ENCODE assay signal across 8 mouse cellular contexts in genomic region chr15:98662198-98662566, GRCm38 (mm10). TPM values are rescaled to one million over a fixed set of nuclear protein-coding genes. Genes with fewer than 3 reads are reported as not detected.
DNase-seq lines count a peak whose midpoint lies in the region; ATAC-seq and TF ChIP-seq lines count a peak whose summit lies in the region.

No protein-coding gene starts in this region.

- H3K4me2 ChIP-seq in heart, embryonic 15.5 days = peak overlapping the region; percentile 83
- H3K4me2 ChIP-seq in forebrain, embryonic 15.5 days (replicated peaks) = peak overlapping the region; percentile 74
- H3K4me2 ChIP-seq in liver, embryonic 14.5 days (ENCODE audit: low read depth) = peak overlapping the region; percentile 88
- peak overlapping the region; percentile 68 for H3K4me2 ChIP-seq in stomach, embryonic 16.5 days (ENCODE audit: low read depth, low read length)

- in situ Hi-C loops in Patski (cut with MboI; ENCODE audit: low pct_unique_long_range_greater_than_20kb) = loop anchor here (5.0 kb wide), 1 partner anchor 125 kb away; the partner anchor contains the start of gene Wnt1

- no peaks in the 10 kb centered on the region for H3K9me3 ChIP-seq in heart, embryonic 15.5 days (replicated peaks)
- H3K9me3 ChIP-seq in forebrain, embryonic 15.5 days = no peaks in the 10 kb centered on the region
- H3K9me3 ChIP-seq in liver, embryonic 14.5 days (ENCODE audit: control insufficient read depth, low read length) = no peaks in the 10 kb centered on the region
- H3K9me3 ChIP-seq in stomach, embryonic 16.5 days (replicated peaks; ENCODE audit: control insufficient read depth, low read length) = no peaks in the 10 kb centered on the region

- WGBS in heart, embryonic 15.5 days = under 1% methylated on average over 14 of the region's 14 CpGs
- under 1% methylated on average over 14 of the region's 14 CpGs for WGBS in forebrain, embryonic 15.5 days
- WGBS in liver, embryonic 14.5 days (ENCODE audit: insufficient replicate concordance) = under 1% methylated on average over 14 of the region's 14 CpGs
- under 1% methylated on average over 14 of the region's 14 CpGs for WGBS in stomach, embryonic 16.5 days

- TF ChIP-seq EP300 in liver, embryonic 14.5 days (IDR thresholded peaks at IDR 0.05; ENCODE audit: low read depth) = no peak

- CTCF ChIA-PET in Patski (lab: Charles Lee) = interaction anchor here (3.0 kb wide), 1 partner anchor 37 kb away, joined by 16 read pairs; no protein-coding TSS in a partner anchor

- H3K27me3 ChIP-seq in heart, embryonic 15.5 days = no peaks in the 10 kb centered on the region
- no peaks in the 10 kb centered on the region for H3K27me3 ChIP-seq in Patski
- no peaks in the 10 kb centered on the region for H3K27me3 ChIP-seq in forebrain, embryonic 15.5 days
- H3K27me3 ChIP-seq in liver, embryonic 14.5 days (ENCODE audit: control insufficient read depth, insufficient read depth, low read length) = no peaks in the 10 kb centered on the region; the same call in 1 of the 2 replicates
- H3K27me3 ChIP-seq in stomach, embryonic 16.5 days (ENCODE audit: control insufficient read depth, insufficient read depth, low read length) = no peaks in the 10 kb centered on the region

- no peak for DNase-seq in heart, postnatal 14 days
- DNase-seq in Patski (ENCODE audit: low read depth, low spot score) = no peak
- peak; percentile 48 to 60 (median 57) for DNase-seq in liver, embryonic 14.5 days (ENCODE audit: low read depth in 3 of 3, low spot score in 3 of 3)
- no peak for DNase-seq in urinary bladder, postnatal 14 days (ENCODE audit: low spot score)
- no peak for DNase-seq in right cerebral cortex, postnatal 4 days

- H3K36me3 ChIP-seq in heart, embryonic 15.5 days = peaks cover 19% of the 10 kb centered on the region
- H3K36me3 ChIP-seq in forebrain, embryonic 15.5 days = peaks cover 12% of the 10 kb centered on the region
- H3K36me3 ChIP-seq in liver, embryonic 14.5 days (replicated peaks; ENCODE audit: control insufficient read depth, insufficient read depth, low read depth) = peaks cover 23% of the 10 kb centered on the region
- H3K36me3 ChIP-seq in stomach, embryonic 16.5 days (ENCODE audit: control insufficient read depth, insufficient read depth, low read length) = peaks cover 12% of the 10 kb centered on the region

- peaks cover 10% of the 10 kb centered on the region for H3K4me1 ChIP-seq in heart, embryonic 15.5 days (replicated peaks)
- H3K4me1 ChIP-seq in forebrain, embryonic 15.5 days = peaks cover 14% of the 10 kb centered on the region
- peaks cover 0 to 4% of the 10 kb centered on the region in 2 experiments; a peak in 1 of 4 replicates for H3K4me1 ChIP-seq in liver, embryonic 14.5 days (replicated peaks; ENCODE audit: control insufficient read depth in 2 of 2, insufficient read depth in 2 of 2, low read length in 1 of 2)
- no peaks in the 10 kb centered on the region for H3K4me1 ChIP-seq in stomach, embryonic 16.5 days (ENCODE audit: control insufficient read depth, insufficient read depth, low read length)

- POLR2A ChIA-PET in Patski (lab: Charles Lee) = interaction anchor here (0.5 to 1.0 kb wide), 3 partner anchors 17 to 154 kb away, joined by 3 to 7 read pairs (median 3); no protein-coding TSS in a partner anchor

- peak overlapping the region; percentile 92 for H3K27ac ChIP-seq in heart, embryonic 15.5 days
- peak overlapping the region; percentile 88 for H3K27ac ChIP-seq in forebrain, embryonic 15.5 days (replicated peaks)
- H3K27ac ChIP-seq in liver, embryonic 14.5 days = peak overlapping the region; percentile 83
- peak overlapping the region; percentile 90 for H3K27ac ChIP-seq in stomach, embryonic 16.5 days (ENCODE audit: low read length)

- peak overlapping the region; percentile 93 for H3K9ac ChIP-seq in heart, embryonic 15.5 days
- H3K9ac ChIP-seq in forebrain, embryonic 15.5 days (replicated peaks) = peak overlapping the region; percentile 93
- H3K9ac ChIP-seq in liver, embryonic 14.5 days (replicated peaks) = peak overlapping the region; percentile 97
- peak overlapping the region; percentile 94 for H3K9ac ChIP-seq in stomach, embryonic 16.5 days (ENCODE audit: low read length)

- H3K4me3 ChIP-seq in heart, embryonic 15.5 days = peak overlapping the region; percentile 95
- peak overlapping the region; percentile 71 for H3K4me3 ChIP-seq in forebrain, embryonic 15.5 days
- peak overlapping the region; percentile 90 to 95 for H3K4me3 ChIP-seq in liver, embryonic 14.5 days (ENCODE audit: insufficient read depth in 1 of 2, low read depth in 2 of 2, low read length in 2 of 2)
- H3K4me3 ChIP-seq in stomach, embryonic 16.5 days (replicated peaks; ENCODE audit: low read length) = peak overlapping the region; percentile 76

- peak; percentile 33 for ATAC-seq in heart, embryonic 15.5 days (replicated peaks; ENCODE audit: insufficient number of reproducible peaks, insufficient read depth, low FRiP score, low read depth)
- no peak for ATAC-seq in Patski
- ATAC-seq in forebrain, embryonic 15.5 days (replicated peaks) = peak; percentile 6
- ATAC-seq in liver, embryonic 14.5 days (ENCODE audit: insufficient read depth) = peak; percentile 42; the same call in 1 of the 2 replicates
- ATAC-seq in stomach, embryonic 16.5 days (ENCODE audit: insufficient read depth, low FRiP score) = no peak

- peak; percentile 29 for TF ChIP-seq CTCF in Patski (IDR thresholded peaks at IDR 0.05)
- no peak for TF ChIP-seq CTCF in liver, embryonic 14.5 days (IDR thresholded peaks at IDR 0.05; ENCODE audit: low read depth)

- intact Hi-C loops in heart, postnatal 14 days (cut with DNase I) = loop anchor here (5.0 kb wide), 1 partner anchor 140 kb away; no protein-coding TSS in a partner anchor

RNA-seq across cellular contexts. Expression of gene Ddx23, which starts 0.5 kb away (rescaled TPM):
- polyA plus RNA-seq in heart, embryonic 15.5 days (2015; fragmentation: Nextera tagmentation; extraction: Ambion mirVana) = 16.1 and 17.8 TPM in 2 replicates
- 10 to 100 TPM; 51.0 to 53.9 TPM for total RNA-seq in heart, postnatal 14 days (2021)
- 109 TPM for polyA plus RNA-seq in Patski (2021)
- polyA plus RNA-seq in forebrain, embryonic 15.5 days (2015; fragmentation: Nextera tagmentation; extraction: Ambion mirVana) = 23.5 and 25.0 TPM in 2 replicates
- polyA plus RNA-seq in liver, embryonic 14.5 days (2012; rRNA removed) = 16.5 and 23.4 TPM in 2 replicates
- 11.0 and 11.7 TPM in 2 replicates for polyA plus RNA-seq in liver, embryonic 14.5 days (2014; fragmentation: Nextera tagmentation; extraction: Ambion mirVana)
- polyA plus RNA-seq in stomach, embryonic 16.5 days (2015; fragmentation: Nextera tagmentation; extraction: Ambion mirVana) = 17.0 and 18.6 TPM in 2 replicates

RNA-seq across cellular contexts. Expression of gene Rnd1, which starts 15.1 kb away (rescaled TPM):
- 1.1 and 1.2 TPM in 2 replicates for polyA plus RNA-seq in heart, embryonic 15.5 days (2015; fragmentation: Nextera tagmentation; extraction: Ambion mirVana)
- 1 to 10 TPM in 1 of 2 experiments, under 1 TPM in 1; 0.69 to 1.0 TPM for total RNA-seq in heart, postnatal 14 days (2021)
- polyA plus RNA-seq in Patski (2021) = 14.8 TPM
- polyA plus RNA-seq in forebrain, embryonic 15.5 days (2015; fragmentation: Nextera tagmentation; extraction: Ambion mirVana) = 11.0 and 12.8 TPM in 2 replicates
- polyA plus RNA-seq in liver, embryonic 14.5 days (2012; rRNA removed) = 0.25 and 0.67 TPM in 2 replicates
- polyA plus RNA-seq in liver, embryonic 14.5 days (2014; fragmentation: Nextera tagmentation; extraction: Ambion mirVana) = 0.24 and 0.63 TPM in 2 replicates
- polyA plus RNA-seq in stomach, embryonic 16.5 days (2015; fragmentation: Nextera tagmentation; extraction: Ambion mirVana) = 0.91 and 0.99 TPM in 2 replicates

RNA-seq across cellular contexts. Expression of gene Cacnb3, which starts 31.5 kb away (rescaled TPM):
- polyA plus RNA-seq in heart, embryonic 15.5 days (2015; fragmentation: Nextera tagmentation; extraction: Ambion mirVana) = 8.7 and 12.8 TPM in 2 replicates
- 1 to 10 TPM; 8.0 to 8.8 TPM for total RNA-seq in heart, postnatal 14 days (2021)
- polyA plus RNA-seq in Patski (2021) = 69.7 TPM
- polyA plus RNA-seq in forebrain, embryonic 15.5 days (2015; fragmentation: Nextera tagmentation; extraction: Ambion mirVana) = 134 and 138 TPM in 2 replicates
- polyA plus RNA-seq in liver, embryonic 14.5 days (2012; rRNA removed) = 0.85 and 1.5 TPM in 2 replicates
- 0.27 and 0.42 TPM in 2 replicates for polyA plus RNA-seq in liver, embryonic 14.5 days (2014; fragmentation: Nextera tagmentation; extraction: Ambion mirVana)
- 27.3 and 28.2 TPM in 2 replicates for polyA plus RNA-seq in stomach, embryonic 16.5 days (2015; fragmentation: Nextera tagmentation; extraction: Ambion mirVana)

RNA-seq across cellular contexts. Expression of gene Ccdc65, which starts 45.8 kb away (rescaled TPM):
- 0.87 and 1.0 TPM in 2 replicates for polyA plus RNA-seq in heart, embryonic 15.5 days (2015; fragmentation: Nextera tagmentation; extraction: Ambion mirVana)
- total RNA-seq in heart, postnatal 14 days (2021) = under 1 TPM; 0.29 to 0.72 TPM
- 7.6 TPM for polyA plus RNA-seq in Patski (2021)
- 2.3 and 4.3 TPM in 2 replicates for polyA plus RNA-seq in forebrain, embryonic 15.5 days (2015; fragmentation: Nextera tagmentation; extraction: Ambion mirVana)
- 0.01 TPM in 1 of 2 replicates, not detected in the other for polyA plus RNA-seq in liver, embryonic 14.5 days (2012; rRNA removed)
- not detected in 2 replicates for polyA plus RNA-seq in liver, embryonic 14.5 days (2014; fragmentation: Nextera tagmentation; extraction: Ambion mirVana)
- 1.5 and 1.7 TPM in 2 replicates for polyA plus RNA-seq in stomach, embryonic 16.5 days (2015; fragmentation: Nextera tagmentation; extraction: Ambion mirVana)

RNA-seq across cellular contexts. Expression of gene Adcy6, which starts 52.3 kb away (rescaled TPM):
- polyA plus RNA-seq in heart, embryonic 15.5 days (2015; fragmentation: Nextera tagmentation; extraction: Ambion mirVana) = 36.5 and 43.0 TPM in 2 replicates
- 100 to 1,000 TPM; 199 to 209 TPM for total RNA-seq in heart, postnatal 14 days (2021)
- polyA plus RNA-seq in Patski (2021) = 114 TPM
- 12.5 and 13.8 TPM in 2 replicates for polyA plus RNA-seq in forebrain, embryonic 15.5 days (2015; fragmentation: Nextera tagmentation; extraction: Ambion mirVana)
- 11.3 and 13.1 TPM in 2 replicates for polyA plus RNA-seq in liver, embryonic 14.5 days (2012; rRNA removed)
- polyA plus RNA-seq in liver, embryonic 14.5 days (2014; fragmentation: Nextera tagmentation; extraction: Ambion mirVana) = 4.2 and 5.7 TPM in 2 replicates
- 15.2 and 17.8 TPM in 2 replicates for polyA plus RNA-seq in stomach, embryonic 16.5 days (2015; fragmentation: Nextera tagmentation; extraction: Ambion mirVana)

Comparison
In these comparisons a context has a peak if more than half of its experiments do, and no peak if none do; other contexts are left out.
1. ATAC-seq: peak in heart, embryonic 15.5 days (single experiment), forebrain, embryonic 15.5 days (single experiment) and liver, embryonic 14.5 days (single experiment); none in Patski (single experiment) and stomach, embryonic 16.5 days (single experiment).
2. DNase-seq: peak in liver, embryonic 14.5 days (3 of 3); none in heart, postnatal 14 days (0 of 2), Patski (single experiment), urinary bladder, postnatal 14 days (single experiment) and right cerebral cortex, postnatal 4 days (single experiment).
3. Peak in every context shown above with its lines, with median percentiles within 50 percentile points of each other: H3K27ac ChIP-seq, H3K4me2 ChIP-seq, H3K4me3 ChIP-seq and H3K9ac ChIP-seq.